Mouse (Mus musculus) CD4-positive, CD25-positive, alpha-beta regulatory T cell, adult 2 months (primary cell): ENCODE measurements around the gene Diaph2.
"Not testable (repeated sequence)": the region's sequence is repeated elsewhere in the genome, so short reads cannot be mapped to it uniquely, and the experiment has no call there.

Experiments
- DNase-seq: peaks from one replicate; pipeline ENCODE4 v3.0.0-alpha.2; 2012; ENCODE audit warnings: low read depth, low spot score

Gene Diaph2

DNA sequence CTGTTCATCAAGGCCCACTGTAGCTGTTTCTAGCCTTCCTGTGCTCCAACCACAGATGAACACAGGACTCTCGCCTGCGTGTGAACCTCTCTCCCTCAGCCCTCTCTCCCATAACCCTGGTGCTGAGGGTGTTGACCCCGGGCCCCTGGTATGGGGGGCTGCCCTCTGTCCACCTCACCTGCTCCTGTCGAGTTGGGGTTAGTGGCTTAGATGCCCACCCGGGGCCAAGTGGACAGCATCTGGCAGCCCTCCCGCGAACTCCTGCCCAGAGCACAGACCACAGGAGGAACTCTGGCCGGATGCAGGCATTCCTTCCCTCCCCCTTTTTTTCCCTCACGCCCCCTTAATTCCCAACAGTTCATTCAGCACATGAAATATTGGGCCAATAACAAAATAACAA is 537.5 kb downstream of the Diaph2 start:
- no peak for DNase-seq

DNA sequence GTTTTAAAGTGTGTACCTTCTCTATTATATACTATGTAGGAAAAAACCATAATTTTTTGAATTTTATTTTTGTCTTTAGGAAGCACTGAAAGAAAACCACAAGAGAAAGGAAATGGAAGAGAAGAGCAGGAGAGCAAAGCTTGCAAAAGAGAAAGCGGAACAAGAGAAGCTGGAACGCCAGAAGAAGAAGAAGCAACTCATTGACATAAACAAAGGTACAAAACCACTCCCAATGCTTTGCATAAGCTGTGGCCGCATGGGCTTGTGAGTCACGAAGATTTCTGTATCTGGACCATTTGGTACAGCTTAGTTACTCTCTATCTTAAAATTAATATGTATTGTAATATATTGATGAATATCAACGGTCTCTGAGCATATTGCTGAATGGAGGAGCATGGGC is 540.2 kb downstream of the Diaph2 start:
- no peak for DNase-seq

DNA sequence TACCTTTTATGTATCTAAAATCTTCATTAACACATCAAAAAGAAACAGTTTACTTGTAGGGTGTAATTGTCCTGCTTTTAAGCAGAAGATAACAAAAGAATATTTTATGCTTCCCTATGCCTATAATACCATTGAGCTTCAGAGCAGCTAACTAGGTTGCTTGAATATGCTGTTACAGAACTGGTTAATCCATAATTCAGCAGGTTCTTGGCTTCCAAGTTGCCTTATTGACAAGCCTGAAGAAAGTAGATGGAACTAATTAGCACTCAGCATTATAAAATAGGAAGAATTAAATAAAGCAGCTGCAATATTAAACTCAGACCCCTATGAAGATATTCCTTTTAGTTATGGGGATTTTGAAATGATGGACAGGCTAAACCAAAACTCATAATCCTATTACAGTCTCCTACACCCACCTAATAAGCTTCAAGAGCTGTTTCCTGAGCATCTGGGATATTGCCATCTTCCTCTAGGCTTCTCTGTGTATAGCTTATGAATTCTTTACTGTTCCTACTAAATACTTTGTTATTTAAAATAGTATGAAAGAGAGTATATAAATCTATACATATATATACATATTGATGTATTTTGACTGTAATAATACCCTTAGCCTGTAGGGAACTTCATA is 601.4 kb downstream of the Diaph2 start:
- DNase-seq = no peak

DNA sequence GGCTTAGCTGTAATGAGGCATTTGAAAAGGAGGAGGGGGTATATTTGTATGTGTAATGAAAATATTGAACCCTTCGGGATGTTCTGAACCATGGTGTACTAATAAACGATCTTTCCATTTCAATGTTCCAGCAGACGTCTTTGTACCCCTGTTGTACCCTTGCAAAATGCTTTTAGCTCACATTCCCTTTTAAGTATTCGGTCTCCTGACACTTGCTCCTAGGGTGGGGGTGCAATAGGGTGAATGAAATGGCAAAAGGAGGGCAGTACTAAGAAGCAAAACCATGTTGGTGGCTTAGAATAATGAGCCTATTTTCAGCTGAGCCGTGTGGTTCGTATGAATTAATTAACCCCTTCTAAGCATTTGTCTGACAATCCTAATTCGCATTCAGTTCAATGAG is 601.9 kb downstream of the Diaph2 start:
- no peak for DNase-seq

- DNase-seq = no peak
Measured at GRCm38 (mm10) chrX:130393508-130394145, 644.1 kb downstream of the Diaph2 start.

DNA sequence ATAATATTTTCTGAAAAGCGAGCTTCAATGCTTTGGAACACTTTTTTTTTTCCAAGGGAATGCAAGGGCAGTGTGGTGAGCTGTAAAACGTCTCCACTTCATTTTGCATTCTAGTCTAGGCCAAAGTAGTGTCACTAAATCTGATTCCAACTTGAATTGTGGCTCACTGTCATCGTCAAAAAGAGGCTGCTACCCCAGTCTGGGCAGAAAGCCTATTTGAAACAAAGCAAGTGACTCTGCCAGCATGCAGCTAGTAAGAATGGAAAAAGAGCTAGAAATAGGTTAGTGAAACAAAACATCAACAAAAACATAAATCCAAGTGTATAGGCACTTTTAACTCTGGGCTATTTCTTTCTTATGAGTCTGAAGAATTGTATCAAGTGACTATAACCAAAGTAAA is 653.7 kb downstream of the Diaph2 start:
- no peak for DNase-seq

- not testable (repeated sequence) for DNase-seq
Measured at GRCm38 (mm10) chrX:130407471-130407870, 657.9 kb downstream of the Diaph2 start.

- no peak for DNase-seq
Measured at GRCm38 (mm10) chrX:130408985-130409384, 659.4 kb downstream of the Diaph2 start.

DNA sequence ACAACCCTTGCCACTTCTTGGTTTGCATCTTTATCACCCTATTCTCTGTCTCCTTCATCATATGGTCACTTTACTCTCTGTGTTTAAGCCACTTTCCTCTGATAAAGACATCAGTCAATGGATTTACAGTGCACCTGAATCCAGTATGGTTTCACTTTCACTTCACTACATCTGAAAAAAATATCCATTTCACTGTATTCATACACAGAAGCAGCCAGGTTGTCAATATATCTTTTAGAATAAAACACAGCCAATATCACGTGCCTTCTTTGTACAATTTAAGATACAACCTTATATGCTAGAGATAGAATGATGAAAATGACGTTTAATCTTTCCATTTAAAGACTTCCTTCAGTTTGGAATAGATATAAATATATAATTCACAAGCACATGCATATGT is 673.6 kb downstream of the Diaph2 start:
- DNase-seq = peak; percentile 12

DNA sequence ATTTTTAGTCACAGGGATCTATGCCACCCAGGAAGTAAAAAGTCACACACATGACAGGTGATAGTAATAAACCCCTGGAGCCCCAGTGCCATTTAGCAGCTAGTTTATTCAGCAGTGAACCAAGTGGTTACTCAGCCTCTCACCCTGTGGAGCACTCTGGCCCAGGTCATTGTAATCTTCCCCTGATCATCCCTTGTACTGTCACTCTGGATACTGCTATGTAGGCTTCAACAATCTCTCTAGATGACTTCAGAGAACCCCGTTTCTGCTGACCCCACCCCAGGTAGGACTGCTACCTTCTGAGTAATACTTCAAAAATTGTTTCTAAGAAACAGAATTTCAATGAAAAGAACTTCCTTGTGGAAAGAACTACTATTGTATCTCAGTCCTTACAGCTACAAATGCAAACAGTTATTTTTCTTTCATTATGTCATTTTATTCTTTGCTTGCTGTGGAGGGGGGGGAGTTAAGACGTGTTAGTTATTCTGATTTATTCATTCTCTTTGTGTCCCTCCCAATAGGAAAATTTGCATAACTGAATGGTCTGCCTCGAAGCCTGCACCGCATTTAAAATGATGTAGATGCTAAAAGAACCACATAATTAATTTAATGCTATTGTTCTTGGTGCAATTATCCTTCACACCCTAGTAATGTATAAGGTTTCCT is 702.4 kb downstream of the Diaph2 start:
- no peak for DNase-seq

- no peak for DNase-seq
Measured at GRCm38 (mm10) chrX:130452488-130452823, 702.9 kb downstream of the Diaph2 start.

GRCm38 (mm10) chrX:130473133-130473532 is 723.6 kb downstream of the Diaph2 start:
- no peak for DNase-seq

DNA sequence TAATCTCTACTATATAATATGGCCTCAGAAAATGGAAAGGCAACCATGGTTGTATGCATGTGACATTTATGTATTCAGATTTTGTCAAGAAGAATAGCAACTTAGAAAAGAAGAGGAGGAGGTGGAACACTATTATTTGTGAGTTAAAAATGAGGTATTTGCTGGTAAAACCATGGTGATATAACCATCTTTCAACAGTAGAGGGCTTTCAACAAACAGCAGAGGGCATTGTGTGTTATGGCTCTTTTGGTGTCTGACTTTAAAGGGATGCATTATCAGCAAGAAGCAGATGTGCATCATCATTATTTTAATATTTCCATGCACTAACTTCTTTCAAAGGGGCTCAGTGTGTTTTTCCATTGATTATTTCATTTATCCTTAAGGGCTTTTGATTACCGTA is 731.3 kb downstream of the Diaph2 start:
- peak; percentile 17 for DNase-seq

GRCm38 (mm10) chrX:130502680-130503464 is 753.3 kb downstream of the Diaph2 start:
- no peak for DNase-seq

DNA sequence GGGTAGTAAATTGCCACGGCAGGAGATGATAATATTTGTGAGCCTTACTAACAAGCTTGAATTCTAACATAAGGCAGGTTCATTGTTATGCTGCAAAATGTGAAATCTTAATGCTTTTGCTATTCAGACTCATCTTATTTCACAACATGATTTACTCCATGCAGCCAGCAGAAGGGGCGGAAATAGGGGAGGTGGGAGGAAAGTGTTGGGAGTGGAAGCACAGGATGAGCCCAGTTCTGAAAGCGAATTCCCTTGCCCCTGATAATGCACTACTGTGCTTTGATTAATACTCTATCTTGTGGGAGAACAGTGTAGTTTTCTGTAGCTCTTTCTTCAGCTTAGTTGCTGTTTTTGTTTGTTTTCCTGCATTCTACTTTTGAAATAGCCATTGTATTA is 753.9 kb downstream of the Diaph2 start:
- DNase-seq = no peak

DNA sequence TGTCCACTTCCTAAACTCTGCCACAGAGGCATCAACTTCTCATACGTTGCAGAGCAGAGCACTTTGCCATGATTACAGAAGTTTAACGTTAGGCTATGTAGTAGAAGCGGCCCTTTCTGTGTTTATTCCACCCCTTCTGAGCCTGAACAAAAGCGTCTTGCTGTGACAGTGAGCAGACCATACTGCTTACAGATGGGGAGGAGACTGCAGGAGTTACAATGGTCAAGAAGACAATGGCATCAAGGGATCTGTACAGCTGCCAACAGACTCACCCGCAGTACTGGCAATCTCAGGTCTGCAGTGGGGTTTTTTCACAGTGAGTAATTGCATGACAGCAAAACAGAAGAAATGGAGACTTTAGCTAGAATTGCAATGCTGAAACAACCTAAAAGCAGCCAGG is 756.1 kb downstream of the Diaph2 start:
- no peak for DNase-seq
